Mouse (Mus musculus): ENCODE data around the gene Erich3. TPM values are rescaled to one million over a fixed set of nuclear protein-coding genes. Genes with fewer than 3 reads are reported as not detected.

The Erich3 gene
- total RNA-seq, 4 experiments from 2014 or later: 6.9 to 8.9 (median 7.9) TPM

DNA sequence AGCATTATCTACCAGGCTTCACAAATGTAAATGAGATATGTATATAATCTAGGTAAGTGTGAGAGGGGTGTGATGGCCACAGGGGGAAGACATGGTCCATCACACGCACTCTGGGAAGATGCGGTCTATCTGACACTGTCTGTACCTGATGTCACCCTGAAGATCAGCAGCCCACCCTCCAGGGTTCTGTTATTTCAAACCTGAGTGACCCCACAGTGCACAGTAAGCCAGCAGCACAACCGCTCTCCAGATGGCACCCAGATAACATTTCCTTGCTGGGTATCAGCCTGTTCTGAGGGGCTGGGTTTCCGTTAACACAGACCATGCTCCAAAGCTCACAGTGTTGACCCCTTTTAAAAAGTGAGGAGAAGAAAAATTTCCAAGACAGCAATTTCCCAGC, 102.7 kb downstream of the Erich3 start:
- no peak for DNase-seq (ENCODE audit: low spot score in 2 of 2)

DNA sequence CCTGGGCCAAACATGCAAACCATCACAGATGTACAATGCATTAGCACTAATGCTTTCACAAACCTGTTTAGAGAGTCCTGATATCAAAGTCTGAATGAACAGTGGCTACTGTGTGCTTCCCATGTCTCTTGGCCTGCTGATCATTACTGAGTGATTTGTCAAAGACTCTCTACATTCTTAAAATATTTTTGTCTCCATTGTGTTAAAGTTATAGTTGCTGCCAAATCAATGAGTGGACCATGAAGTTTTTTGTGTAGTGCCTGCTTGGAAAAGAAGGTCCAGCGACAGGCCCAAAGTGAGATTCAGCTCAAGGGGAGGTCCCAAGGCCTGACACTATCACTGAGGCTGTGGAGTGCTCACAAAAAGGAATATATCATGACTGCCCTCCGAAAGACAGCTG, 108.0 kb downstream of the Erich3 start:
- no peak for DNase-seq (ENCODE audit: low spot score in 2 of 2)

DNA sequence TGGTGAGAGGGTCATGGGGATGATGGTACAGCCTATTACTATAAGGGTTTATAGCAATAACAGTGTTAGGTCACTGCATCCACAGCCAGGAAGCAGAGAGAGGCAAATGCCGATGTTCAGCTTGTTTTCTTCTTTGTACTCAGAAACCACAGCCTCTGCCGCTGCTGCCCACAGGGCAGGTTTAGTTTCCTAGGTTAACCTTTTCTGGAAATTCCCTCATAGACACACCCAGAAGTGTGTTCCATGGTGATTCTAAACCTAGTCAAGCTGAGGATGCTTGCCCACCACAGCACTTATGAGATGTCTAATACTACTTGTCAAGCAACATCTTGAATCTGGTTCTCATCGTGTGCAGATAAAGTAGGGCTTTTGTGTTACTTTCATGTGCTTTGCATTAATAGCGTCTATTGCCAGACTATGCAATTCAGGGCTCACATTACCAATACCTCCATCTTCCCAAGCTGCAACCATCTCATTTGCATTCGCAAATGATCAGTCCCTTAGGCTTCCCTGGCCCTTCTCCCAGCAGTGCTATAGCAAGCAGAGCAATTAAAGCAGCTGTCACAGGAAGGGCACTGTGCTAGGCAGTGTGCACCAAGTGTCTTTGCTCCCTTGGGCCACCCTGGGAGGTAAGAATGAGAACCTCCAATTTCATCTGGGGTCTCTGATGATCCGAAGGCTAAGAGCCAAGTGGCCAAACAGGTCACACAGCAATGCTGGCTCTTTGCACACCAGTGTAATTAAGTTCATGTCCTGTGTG, 115.4 kb downstream of the Erich3 start:
- no peak for DNase-seq (ENCODE audit: low spot score in 2 of 2)

DNA sequence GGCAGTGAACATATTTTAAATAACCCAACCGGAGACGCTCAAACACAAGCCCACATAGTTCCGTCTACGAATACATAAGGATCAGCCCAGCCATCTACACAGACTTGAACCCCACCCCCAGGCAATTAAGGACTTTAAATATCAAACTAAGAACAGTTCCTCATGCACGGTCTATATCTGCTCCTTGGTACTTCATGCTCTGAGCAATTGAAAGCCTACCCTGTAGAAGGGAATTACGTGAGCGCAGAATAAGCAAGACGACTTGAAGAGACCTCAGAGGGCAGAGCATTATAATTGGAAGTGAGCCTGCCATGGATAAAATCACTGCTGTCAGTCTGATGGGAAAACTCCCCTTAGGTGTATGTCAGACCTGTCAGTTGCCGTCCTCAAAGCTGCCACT, 122.7 kb downstream of the Erich3 start:
- DNase-seq (ENCODE audit: low spot score in 2 of 2): no peak

DNA sequence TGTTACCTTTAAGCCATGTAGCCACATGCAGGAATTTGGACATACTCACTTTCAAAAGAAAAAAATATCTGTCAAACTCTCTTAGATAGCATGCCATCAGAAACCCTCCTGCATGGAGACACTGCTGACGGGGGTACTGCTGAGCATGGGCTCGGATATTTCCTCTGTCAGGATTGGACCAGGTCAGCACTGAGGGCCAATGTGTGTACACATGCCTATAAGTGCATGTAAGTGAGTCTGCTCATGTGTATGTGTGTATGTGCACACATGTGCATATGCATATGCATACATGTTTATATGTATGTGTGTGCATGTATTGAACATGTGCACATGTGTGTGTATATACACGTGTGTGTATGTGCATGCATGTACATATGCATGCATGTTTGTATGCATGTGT, 124.0 kb downstream of the Erich3 start:
- no peak for DNase-seq (ENCODE audit: low spot score in 2 of 2)

DNA sequence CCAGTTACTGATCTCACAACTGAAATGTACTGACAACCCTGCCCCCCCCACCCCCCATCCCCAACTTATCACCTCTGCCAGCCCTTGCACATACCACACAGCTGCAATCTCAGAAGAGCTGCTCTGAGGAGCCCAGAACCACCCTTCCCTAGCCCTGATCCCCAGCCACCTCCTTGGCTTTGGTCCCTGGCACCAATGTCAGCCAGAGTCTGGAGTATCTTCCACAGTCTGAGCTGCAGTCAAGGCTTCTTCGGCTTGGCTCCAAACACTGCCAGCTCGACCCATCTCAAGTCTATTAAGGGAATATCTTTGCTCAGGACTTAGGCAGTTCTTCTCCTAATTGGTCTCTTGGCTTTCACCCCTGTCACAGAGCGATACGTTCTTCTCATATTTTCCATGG, 129.9 kb downstream of the Erich3 start:
- no peak for DNase-seq (ENCODE audit: low spot score in 2 of 2)

DNA sequence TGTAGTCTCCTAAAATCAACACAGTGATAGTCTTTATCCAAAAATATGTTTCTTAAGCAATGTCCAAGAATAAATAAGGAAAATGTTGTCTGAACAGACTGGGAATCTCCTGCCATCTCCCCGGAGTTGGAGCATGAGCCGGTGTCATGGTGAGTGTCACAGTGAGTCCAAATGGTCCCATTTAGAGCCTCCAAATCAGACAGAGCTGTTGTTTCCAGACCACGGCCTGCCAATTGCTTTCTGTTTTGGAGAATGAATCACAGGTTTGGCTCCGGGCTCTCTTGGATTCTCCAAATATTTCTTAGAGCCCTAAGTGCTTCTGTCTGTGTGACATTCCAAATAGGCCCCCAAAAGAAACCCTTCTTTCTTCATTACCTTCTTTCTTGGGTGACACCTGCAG, 135.1 kb downstream of the Erich3 start:
- DNase-seq (ENCODE audit: low spot score in 2 of 2): no peak

DNA sequence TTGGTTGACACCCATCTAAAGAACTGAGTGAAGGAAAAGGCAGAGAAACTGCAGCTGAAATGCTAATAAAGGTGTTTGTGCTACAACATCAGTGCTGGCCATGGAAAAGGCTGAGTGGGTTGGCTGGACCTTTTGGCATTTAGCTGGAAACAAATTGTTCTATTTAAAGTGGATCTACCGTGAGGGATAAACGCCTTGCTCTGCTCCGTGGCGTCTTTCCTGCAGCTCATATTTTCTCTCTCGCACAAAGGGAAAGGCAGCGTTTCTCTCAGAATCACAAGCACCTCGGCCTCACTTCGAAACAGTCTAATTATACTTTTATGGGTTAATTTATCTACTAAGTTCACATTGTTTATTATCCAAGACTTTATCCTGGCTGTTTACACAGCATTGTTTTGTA, 136.8 kb downstream of the Erich3 start:
- DNase-seq (ENCODE audit: low spot score in 2 of 2): no peak

DNA sequence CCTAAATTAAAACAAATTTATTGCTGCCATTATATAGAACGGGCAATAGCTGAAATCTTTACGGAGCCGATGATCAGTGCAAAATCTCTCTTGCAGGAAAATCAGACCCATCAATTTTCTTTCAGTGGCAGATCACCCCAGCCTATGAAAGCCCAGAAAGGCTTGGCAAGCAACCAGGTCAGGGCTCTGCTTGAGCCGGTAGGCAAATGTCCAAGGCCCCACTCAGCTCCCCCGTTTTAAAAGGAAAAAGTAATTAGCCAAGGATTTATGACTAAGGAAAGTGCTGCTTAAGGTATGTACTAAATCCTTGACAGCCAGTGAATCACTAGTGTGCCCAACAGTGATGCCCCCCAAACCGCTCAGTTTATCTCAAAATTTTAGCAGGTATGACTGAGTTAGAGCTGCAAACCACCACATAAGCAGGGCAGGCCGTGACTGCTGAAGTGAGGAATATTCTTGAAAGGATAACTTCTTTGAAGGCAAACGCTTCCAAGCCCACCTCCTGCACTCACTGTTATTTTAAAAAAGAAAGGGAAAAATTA, 137.3 kb downstream of the Erich3 start:
- DNase-seq (ENCODE audit: low spot score in 2 of 2): no peak

DNA sequence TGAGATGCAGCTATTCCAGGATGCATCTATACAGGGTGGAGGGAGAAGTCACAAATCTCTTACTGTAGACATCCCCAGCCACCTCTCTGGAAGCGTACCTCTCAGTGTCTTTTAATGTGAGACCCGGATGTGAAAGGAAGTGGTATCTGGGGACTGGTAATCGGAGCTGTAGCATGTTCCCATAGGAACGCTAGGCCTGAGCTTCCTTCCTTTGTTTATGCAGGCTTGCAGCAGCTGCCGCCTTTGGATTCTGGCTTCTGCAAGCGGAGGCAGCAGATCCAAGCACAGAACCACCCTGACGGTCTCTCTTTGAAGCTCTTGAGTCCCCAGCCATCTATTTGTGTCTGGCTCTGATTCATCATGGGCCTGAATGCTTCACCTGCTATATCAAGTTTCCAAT, 143.0 kb downstream of the Erich3 start:
- DNase-seq (ENCODE audit: low spot score in 2 of 2): peak; percentile 75 to 81

DNA sequence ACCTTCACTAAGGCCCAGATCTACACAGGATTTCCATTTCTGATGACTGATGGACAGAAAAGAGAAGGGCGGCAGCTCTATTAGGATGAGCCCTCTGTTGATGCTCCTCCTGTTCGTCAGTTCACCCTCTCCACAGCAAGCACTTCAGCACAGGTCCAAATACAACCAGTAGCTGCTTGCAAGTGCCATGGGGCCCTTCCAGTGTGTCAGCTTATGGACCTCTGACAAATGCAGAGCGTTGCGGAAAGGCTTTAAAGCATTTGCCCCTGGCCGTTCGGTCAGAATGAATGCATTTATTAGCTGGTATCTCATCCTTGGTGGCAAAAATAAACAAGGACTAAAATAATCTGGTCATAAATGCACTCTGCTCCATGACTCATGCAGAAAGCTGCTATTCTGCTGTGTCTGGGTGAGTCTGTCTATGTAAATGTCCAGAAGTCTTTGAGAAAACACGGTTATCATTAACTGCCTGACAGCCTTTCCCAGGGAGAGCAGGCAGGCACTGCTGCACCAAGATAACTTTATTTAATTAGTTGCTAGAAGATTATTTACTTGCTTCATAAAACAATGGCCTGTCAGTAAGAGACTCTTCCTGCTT, 146.7 kb downstream of the Erich3 start:
- no peak for DNase-seq (ENCODE audit: low spot score in 2 of 2)

DNA sequence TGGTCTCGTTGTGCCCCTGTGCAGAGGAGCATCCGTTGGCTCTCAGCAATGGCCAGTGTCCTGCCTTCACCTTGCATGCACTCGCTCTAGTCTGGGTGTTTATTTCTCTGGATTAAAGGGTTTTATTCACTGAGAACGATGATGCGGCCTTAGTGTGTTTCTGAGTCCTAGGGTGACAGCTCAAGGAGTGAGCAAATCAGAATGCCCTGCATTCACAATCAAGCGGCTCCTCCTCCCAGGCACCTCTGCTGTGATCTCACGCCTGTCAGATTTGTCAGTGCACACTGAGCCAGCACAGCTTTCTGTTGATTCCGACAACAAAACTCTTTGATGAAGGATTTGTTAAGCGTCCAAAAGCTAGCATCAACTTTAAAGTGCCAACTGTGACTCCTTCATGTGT, 147.6 kb downstream of the Erich3 start:
- no peak for DNase-seq (ENCODE audit: low spot score in 2 of 2)

DNA sequence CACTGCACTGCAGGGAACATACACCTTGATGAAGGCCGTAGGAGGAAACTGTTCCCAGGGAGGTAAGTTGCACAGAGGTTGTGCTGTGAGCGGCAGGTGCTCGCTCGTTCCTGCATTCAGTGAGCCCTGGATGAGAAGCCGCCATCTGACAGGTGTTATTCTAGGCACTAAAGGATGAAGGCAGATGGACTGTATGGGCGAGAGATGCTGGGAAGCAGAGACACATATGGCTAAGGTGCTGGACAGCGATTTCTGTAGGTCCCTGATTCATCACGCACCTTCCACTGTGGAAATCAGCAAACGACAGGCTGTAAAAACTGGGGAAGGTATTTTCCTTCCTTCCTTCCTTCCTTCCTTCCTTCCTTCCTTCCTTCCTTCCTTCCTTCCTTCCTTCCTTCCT, 148.2 kb downstream of the Erich3 start:
- no peak for DNase-seq (ENCODE audit: low spot score in 2 of 2)

DNA sequence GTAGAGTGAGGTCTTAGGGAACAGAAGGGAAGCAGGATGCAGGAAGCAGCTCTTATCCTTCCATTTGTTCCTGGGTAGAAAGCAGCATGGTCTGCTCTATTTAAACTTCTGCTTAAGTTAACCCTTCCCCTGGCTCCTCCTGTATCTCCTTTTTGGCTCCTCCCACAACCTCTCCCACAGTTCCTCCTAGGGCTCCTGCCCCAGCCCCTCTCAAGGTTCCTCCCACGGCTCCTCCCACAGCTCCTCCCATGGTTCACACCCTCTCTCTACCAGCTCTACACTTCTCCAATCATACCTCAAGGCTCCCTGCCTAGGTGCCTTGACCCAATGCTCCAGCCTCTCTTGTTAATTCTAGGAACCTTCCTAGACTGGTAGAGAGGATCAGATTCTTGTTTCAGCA, 149.2 kb downstream of the Erich3 start:
- no peak for DNase-seq (ENCODE audit: low spot score in 2 of 2)

DNA sequence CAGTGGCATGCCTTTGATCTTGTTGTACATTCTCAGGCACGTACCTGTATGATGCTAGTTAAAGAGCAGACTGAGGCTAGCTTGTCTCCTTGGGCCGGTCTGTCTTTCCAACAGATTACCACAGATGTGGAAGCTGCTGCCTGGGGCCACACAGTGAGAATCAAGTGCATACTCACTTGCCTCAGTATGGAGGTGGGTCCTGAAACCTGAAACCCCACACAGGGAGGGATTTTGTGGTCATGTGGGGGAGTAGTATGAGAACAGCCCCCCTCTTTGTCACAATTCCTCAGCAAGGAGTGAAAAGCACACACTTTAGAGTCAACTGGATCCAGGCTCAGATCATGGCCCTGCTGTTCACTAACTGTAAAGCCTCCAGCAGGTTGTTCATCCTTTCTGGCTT, 151.9 kb downstream of the Erich3 start:
- no peak for DNase-seq (ENCODE audit: low spot score in 2 of 2)

DNA sequence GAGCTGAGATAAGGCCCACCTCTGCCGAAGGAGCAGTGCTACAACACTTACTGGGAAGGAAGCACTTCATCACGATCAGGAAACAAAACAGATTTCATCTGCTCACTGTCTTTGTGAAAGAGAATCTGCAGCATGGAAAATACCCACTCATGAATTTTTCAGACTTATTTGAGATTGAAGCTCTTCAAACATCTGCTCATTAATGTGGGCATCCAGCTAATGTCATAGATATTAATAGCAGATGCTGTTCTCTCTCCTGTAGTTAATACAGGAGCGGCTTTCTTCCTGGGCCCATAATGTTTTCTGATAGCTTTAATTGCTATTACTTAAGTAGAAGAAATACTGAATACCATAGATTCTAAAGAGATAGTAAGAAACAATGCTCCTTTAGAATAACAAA, 152.6 kb downstream of the Erich3 start:
- no peak for DNase-seq (ENCODE audit: low spot score in 2 of 2)

DNA sequence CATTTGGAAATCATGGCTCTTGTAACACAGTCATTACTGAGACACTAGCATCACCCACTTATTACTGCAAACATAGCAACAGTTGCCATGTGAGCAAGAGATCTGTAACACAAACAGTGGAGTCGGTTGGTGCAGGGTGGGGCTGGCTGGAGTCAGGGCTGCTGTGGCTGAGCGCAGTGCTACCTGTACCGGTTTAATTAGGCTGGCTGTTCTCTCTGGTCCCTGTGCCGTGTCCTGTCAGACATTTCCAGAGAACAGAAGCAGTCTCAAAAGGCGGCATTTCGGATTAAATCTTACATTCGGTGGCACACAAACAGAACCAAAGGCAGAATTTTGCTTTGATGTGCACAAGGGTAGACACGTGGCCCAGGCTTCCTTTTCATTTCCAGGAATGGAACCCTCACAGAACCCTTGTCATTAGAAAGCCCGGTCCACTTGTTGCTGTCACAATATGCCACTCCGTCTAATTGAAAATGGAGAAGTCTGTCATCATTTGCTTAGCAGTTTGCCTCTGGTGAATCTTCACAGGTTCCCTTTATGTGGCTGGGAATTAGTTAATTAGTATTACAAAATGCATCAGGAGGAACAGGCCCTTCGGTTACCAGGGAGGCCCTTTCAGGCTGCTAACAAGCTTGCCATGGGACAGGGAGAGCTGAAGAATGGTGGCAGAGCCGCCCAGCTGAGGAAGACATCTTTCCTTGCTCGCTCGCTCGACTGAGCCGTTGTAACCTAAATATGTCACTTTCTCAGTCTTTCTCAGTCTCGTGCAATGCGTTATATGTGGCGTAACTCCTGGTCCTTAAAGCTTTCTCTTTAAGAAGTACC, 153.4 kb downstream of the Erich3 start:
- peak in 1 of 2 experiments; percentile 56 for DNase-seq (ENCODE audit: low spot score in 2 of 2)

Other genes with a start within 250 kb of the Erich3 start
- gene Cryz, start 67.1 kb upstream of the Erich3 start, total RNA-seq (2022): 10 to 100 TPM; 23.6 to 32.6 (median 25.8) TPM
- gene Tyw3, start 66.8 kb upstream of the Erich3 start, total RNA-seq (2022): 10 to 100 TPM in 3 of 4 experiments, 1 to 10 TPM in 1; 9.0 to 12.2 (median 11.2) TPM